Mouse (Mus musculus) heart, embryonic 11.5 days (tissue): ENCODE data around the gene Timm22. TPM values are rescaled to one million over a fixed set of nuclear protein-coding genes. Genes with fewer than 3 reads are reported as not detected.

Experiments
- ATAC-seq: fragments of 200-750 bp; cut with Nextera tagmentation; replicated peaks from 2 replicates; pipeline ENCODE4 v1.8.0; 2017; ENCODE audit warnings: moderate library complexity; ENCODE audit not compliant: insufficient number of reproducible peaks, low FRiP score, low TSS enrichment
- H3K27ac ChIP-seq: fragments of 300-500 bp; sonication (generic); 2 replicates; pipeline ENCODE4 v1.5.1; 2014; ENCODE audit warnings: mild to moderate bottlenecking, low read depth, low read length
- H3K27me3 ChIP-seq: fragments of 300-500 bp; sonication (generic); 2 replicates; pipeline ENCODE4 v1.6.1; 2014; ENCODE audit warnings: mild to moderate bottlenecking, low read length, mixed read lengths; ENCODE audit not compliant: control insufficient read depth, insufficient read depth
- H3K36me3 ChIP-seq: fragments of 300-500 bp; sonication (generic); 2 replicates; pipeline ENCODE4 v1.6.1; 2014; ENCODE audit warnings: mild to moderate bottlenecking, low read length, moderate library complexity, mixed read lengths; ENCODE audit not compliant: control insufficient read depth, insufficient read depth
- H3K4me1 ChIP-seq: fragments of 300-500 bp; sonication (generic); 2 replicates; pipeline ENCODE4 v1.6.1; 2014; ENCODE audit warnings: low read length; ENCODE audit not compliant: control insufficient read depth, insufficient read depth
- H3K4me2 ChIP-seq: fragments of 300-500 bp; sonication (generic); 2 replicates; pipeline ENCODE4 v1.6.1; 2014; ENCODE audit warnings: mild to moderate bottlenecking, moderate library complexity
- H3K4me3 ChIP-seq: fragments of 300-500 bp; sonication (generic); 2 replicates; pipeline ENCODE4 v1.5.1; 2014; ENCODE audit warnings: low read depth, low read length
- H3K9ac ChIP-seq: fragments of 300-500 bp; sonication (generic); 2 replicates; pipeline ENCODE4 v1.6.1; 2014; ENCODE audit warnings: mild to moderate bottlenecking, low read depth, low read length, moderate library complexity
- H3K9me3 ChIP-seq: fragments of 300-500 bp; sonication (generic); replicated peaks from 2 replicates; pipeline ENCODE4 v1.6.1; 2016; ENCODE audit warnings: low read length; ENCODE audit not compliant: control insufficient read depth
- WGBS: fragments of 180-500 bp; shearing (Covaris S2); extraction: QIAGEN DNeasy Blood & Tissue Kit; methylation state at CpG from one replicate; pipeline ENCODE4 v1.1.7; 2014; ENCODE audit not compliant: insufficient replicate concordance; 5-methylcytosine and 5-hydroxymethylcytosine counted together
- polyA plus RNA-seq: library from polyadenylated mRNA; unstranded; fragments of >200 nt; fragmentation: Nextera tagmentation; extraction: Ambion mirVana; gene quantifications from 2 replicates; pipeline ENCODE4 v1.2.1, GENCODE M21; 2014

Timm22 gene
- polyA plus RNA-seq, 1 experiment from 2014 or later, result 110 TPM

- Histone ChIP-seq H3K4me1 (peaks cover 26% of the 10 kb centered on the region), H3K36me3 (no peaks in the 10 kb centered on the region), H3K27me3 (no peaks in the 10 kb centered on the region), H3K9me3 (no peaks in the 10 kb centered on the region), H3K4me3 (no peak overlapping the region), H3K9ac (no peak overlapping the region), H3K4me2 (no peak overlapping the region), H3K27ac (no peak overlapping the region)
- WGBS, result 77% methylated on average over 13 of the region's 13 CpGs
- ATAC-seq, result no peak
These were observed 23.9 kb upstream of the Timm22 start for GRCm38 (mm10) chr11:76382711-76383324.

GRCm38 (mm10) chr11:76384307-76384706 is 22.4 kb upstream of the Timm22 start:
- H3K4me1 ChIP-seq, result peaks cover 29% of the 10 kb centered on the region
- H3K27me3 ChIP-seq, result no peaks in the 10 kb centered on the region
- no peak overlapping the region for H3K9ac ChIP-seq
- no peak overlapping the region for H3K27ac ChIP-seq
- H3K4me2 ChIP-seq, result no peak overlapping the region
- H3K9me3 ChIP-seq, result no peaks in the 10 kb centered on the region
- WGBS, result 90% methylated on average over 5 of the region's 5 CpGs
- H3K4me3 ChIP-seq, result no peak overlapping the region
- H3K36me3 ChIP-seq, result no peaks in the 10 kb centered on the region
- ATAC-seq, result no peak

- no peaks in the 10 kb centered on the region for H3K36me3 ChIP-seq
- 0 out of 2 replicates have a peak overlapping the region, but pooled peaks have one; percentile 28 for H3K9ac ChIP-seq
- H3K9me3 ChIP-seq, result no peaks in the 10 kb centered on the region
- H3K4me1 ChIP-seq, result peaks cover 25% of the 10 kb centered on the region
- WGBS, result 71% methylated on average over 4 of the region's 4 CpGs
- no peak overlapping the region for H3K27ac ChIP-seq
- H3K4me3 ChIP-seq, result no peak overlapping the region
- H3K27me3 ChIP-seq, result no peaks in the 10 kb centered on the region
- ATAC-seq, result no peak
- H3K4me2 ChIP-seq, result no peak overlapping the region
These were observed 21.7 kb upstream of the Timm22 start for GRCm38 (mm10) chr11:76385017-76385416.

GRCm38 (mm10) chr11:76385746-76386145 is 21.0 kb upstream of the Timm22 start:
- H3K27ac ChIP-seq, result no peak overlapping the region
- peaks cover 19% of the 10 kb centered on the region for H3K4me1 ChIP-seq
- H3K36me3 ChIP-seq, result no peaks in the 10 kb centered on the region
- no peak overlapping the region for H3K9ac ChIP-seq
- no peaks in the 10 kb centered on the region; the same call in 1 of the 2 replicates for H3K9me3 ChIP-seq
- no peak for ATAC-seq
- no peak overlapping the region for H3K4me3 ChIP-seq
- 54% methylated on average over 3 of the region's 3 CpGs for WGBS
- no peaks in the 10 kb centered on the region for H3K27me3 ChIP-seq
- no peak overlapping the region for H3K4me2 ChIP-seq

GRCm38 (mm10) chr11:76387097-76387496 is 19.7 kb upstream of the Timm22 start:
- H3K4me1 ChIP-seq, result peaks cover 17% of the 10 kb centered on the region
- no peak overlapping the region for H3K4me3 ChIP-seq
- no peaks in the 10 kb centered on the region; the same call in 1 of the 2 replicates for H3K9me3 ChIP-seq
- ATAC-seq, result no peak
- 76% methylated on average over 1 of the region's 1 CpGs for WGBS
- no peak overlapping the region for H3K9ac ChIP-seq
- no peaks in the 10 kb centered on the region for H3K27me3 ChIP-seq
- no peak overlapping the region for H3K27ac ChIP-seq
- peaks cover 2% of the 10 kb centered on the region; the same call in 1 of the 2 replicates for H3K36me3 ChIP-seq
- no peak overlapping the region for H3K4me2 ChIP-seq

GRCm38 (mm10) chr11:76388711-76389110 is 18.0 kb upstream of the Timm22 start:
- Histone ChIP-seq H3K4me3 (no peak overlapping the region), H3K9me3 (no peaks in the 10 kb centered on the region; the same call in 1 of the 2 replicates), H3K9ac (no peak overlapping the region), H3K4me2 (no peak overlapping the region), H3K36me3 (peaks cover 4% of the 10 kb centered on the region; the same call in 1 of the 2 replicates), H3K27ac (no peak overlapping the region), H3K27me3 (no peaks in the 10 kb centered on the region), H3K4me1 (peaks cover 14% of the 10 kb centered on the region; the same call in 1 of the 2 replicates)
- 58% methylated on average over 7 of the region's 7 CpGs for WGBS
- ATAC-seq, result no peak

- no peak for ATAC-seq
- Histone ChIP-seq H3K4me1 (0 out of 2 replicates have a peak, but pooled peaks cover 3% of the 10 kb centered on the region), H3K36me3 (peaks cover 4% of the 10 kb centered on the region; the same call in 1 of the 2 replicates), H3K27ac (no peak overlapping the region), H3K27me3 (no peaks in the 10 kb centered on the region), H3K9me3 (no peaks in the 10 kb centered on the region; the same call in 1 of the 2 replicates), H3K4me2 (no peak overlapping the region), H3K4me3 (no peak overlapping the region), H3K9ac (no peak overlapping the region)
- 87% methylated on average over 7 of the region's 7 CpGs for WGBS
These were observed 14.2 kb upstream of the Timm22 start for GRCm38 (mm10) chr11:76392532-76392931.

- WGBS, result 83% methylated on average over 11 of the region's 11 CpGs
- ATAC-seq, result no peak
- no peaks in the 10 kb centered on the region; the same call in 1 of the 2 replicates for H3K9me3 ChIP-seq
These were observed 13.8 kb upstream of the Timm22 start for GRCm38 (mm10) chr11:76392996-76393395.

More at GRCm38 (mm10) chr11:76392996-76393395, 13.8 kb upstream of the Timm22 start:
- H3K4me1 ChIP-seq, result peaks cover 3% of the 10 kb centered on the region; the same call in 1 of the 2 replicates
- H3K36me3 ChIP-seq, result peaks cover 4% of the 10 kb centered on the region; the same call in 1 of the 2 replicates
- no peaks in the 10 kb centered on the region for H3K27me3 ChIP-seq
- H3K4me3 ChIP-seq, result no peak overlapping the region
- H3K4me2 ChIP-seq, result no peak overlapping the region
- no peak overlapping the region for H3K27ac ChIP-seq
- no peak overlapping the region for H3K9ac ChIP-seq
